Mouse (Mus musculus) heart, adult 18-20 months (tissue): ENCODE measurements at regions not wholly inside any gene's neighbourhood (a gene's known extent, or its start where the extent isn't known, plus 50 kb on each side); places are given as distances from the start of the nearest gene placed in this dataset.

Source experiments
- DNase-seq, 2 experiments: peaks; one replicate each; pipeline ENCODE4 v3.0.0; 2021 to 2022; ENCODE audit warnings: mixed read lengths in 1 of 2

- DNase-seq = no peak
Measured at GRCm38 (mm10) chr5:37980692-37981091, 57.9 kb upstream of the Stx18 start.

GRCm38 (mm10) chr5:37976943-37977434 is 61.6 kb upstream of the Stx18 start:
- no peak for DNase-seq

GRCm38 (mm10) chr5:37972980-37973545 is 65.5 kb upstream of the Stx18 start:
- no peak for DNase-seq

GRCm38 (mm10) chr5:37971724-37972123 is 66.8 kb upstream of the Stx18 start:
- no peak for DNase-seq

GRCm38 (mm10) chr5:37968596-37968995 is 69.9 kb upstream of the Stx18 start:
- DNase-seq = no peak

GRCm38 (mm10) chr5:37967914-37968375 is 70.6 kb upstream of the Stx18 start:
- DNase-seq = no peak

DNA sequence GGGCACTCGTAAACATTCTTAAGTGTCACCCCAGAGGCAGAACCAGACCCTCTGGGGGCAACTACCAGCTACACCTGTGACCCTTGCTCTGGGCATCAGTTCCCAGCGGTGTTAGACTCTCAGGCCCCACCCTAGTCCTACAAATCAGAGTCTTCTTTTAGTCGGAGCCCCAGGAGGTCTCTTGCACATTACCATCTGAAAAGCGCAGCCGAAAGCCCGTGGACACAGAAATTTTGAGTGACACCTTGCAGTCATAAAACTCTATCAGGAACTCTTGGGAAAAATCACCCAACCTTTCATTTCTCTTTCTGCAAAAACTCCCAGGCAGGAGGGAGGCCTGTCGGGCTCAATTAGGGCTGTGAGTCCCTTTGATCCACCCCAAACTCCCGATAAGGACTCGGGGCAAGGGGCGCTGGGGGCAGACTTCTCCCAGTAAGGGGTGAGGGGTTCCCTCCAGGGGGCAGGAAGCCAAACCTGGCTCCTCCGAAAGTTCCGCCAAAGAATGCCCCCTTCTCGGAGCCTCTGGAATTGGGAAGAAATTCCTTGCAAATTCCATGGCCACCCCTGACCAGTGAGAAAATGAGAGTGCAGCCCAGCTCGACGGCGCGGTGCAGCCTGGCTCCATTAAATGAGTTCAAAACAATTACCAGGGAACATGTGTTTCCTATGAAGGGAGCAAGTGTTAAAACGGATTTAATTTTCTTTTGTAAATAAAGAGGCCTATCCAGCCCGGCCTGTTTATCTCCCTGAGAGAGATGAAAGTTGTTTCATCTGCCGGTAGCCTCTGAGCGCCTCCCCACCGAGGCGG is 71.2 kb upstream of the Stx18 start:
- DNase-seq = no peak

DNA sequence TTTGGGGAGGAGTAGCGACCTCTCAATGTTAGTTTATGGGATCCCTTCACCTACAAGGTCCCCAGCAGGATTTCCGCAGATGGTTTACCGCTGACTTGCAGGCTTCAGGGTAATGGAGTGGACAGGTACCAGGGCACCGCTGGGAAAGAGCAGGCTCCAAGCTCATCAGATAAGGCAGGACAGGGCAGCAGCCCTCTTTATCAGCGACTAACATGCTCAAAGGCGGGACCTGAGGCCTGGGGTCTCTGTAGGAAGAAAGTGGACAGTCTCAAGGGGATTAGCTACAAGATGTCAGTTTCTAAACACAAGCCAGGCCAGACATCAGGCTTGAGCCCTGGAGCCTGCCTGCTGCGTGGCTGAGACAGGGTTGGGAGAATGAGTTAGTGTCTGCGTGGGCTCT is 74.9 kb upstream of the Stx18 start:
- no peak for DNase-seq

- no peak for DNase-seq
Measured at GRCm38 (mm10) chr5:37962513-37962912, 76.0 kb upstream of the Stx18 start.

- DNase-seq = no peak
Measured at GRCm38 (mm10) chr5:37960216-37960615, 78.3 kb upstream of the Stx18 start.

GRCm38 (mm10) chr5:37952096-37952495 is 86.4 kb upstream of the Stx18 start:
- peak in 1 of 2 experiments; percentile 51 for DNase-seq

- DNase-seq = peak; percentile 28 to 53
Measured at GRCm38 (mm10) chr5:37932760-37933122, 105.8 kb upstream of the Stx18 start.

- no peak for DNase-seq
Measured at GRCm38 (mm10) chr5:37932086-37932759, 106.3 kb upstream of the Stx18 start.

GRCm38 (mm10) chr5:37920481-37920880 is 96.1 kb upstream of the Msx1 start:
- DNase-seq = no peak

- no peak for DNase-seq
Measured at GRCm38 (mm10) chr5:37919102-37919501, 94.7 kb upstream of the Msx1 start.

DNA sequence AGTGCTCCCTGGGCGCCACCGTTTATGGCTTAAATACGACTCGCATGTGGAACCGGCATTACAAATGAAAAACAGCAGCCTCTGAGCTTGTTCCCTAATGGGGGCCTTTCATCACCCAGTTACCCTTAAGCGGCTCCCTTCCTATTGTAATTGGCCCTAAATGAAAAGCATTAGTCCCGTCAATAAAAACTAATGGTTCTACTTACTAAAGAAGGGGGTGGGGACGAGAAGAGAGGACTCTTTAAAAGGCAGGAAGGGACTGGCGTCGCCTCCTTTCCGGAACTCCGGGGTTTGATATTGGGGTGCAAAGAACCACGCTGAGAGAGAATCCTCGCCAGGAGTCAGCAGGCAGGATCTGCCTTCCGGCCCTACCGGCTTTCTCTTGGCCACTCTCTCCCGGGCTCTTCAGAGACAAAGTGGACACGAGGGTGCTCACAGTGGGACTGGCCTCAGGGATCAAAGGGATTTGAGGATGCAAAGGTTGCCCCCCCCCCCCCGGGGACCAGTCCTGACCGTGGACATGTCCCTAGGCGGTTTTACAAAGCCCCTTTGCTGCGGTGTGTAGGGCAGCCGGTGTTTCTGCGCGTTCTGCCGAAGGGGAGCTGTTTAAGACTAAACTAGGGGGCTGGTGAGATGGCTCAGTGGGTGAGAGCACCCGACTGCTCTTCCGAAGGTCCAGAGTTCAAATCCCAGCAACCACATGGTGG is 93.8 kb upstream of the Msx1 start:
- DNase-seq = no peak

DNA sequence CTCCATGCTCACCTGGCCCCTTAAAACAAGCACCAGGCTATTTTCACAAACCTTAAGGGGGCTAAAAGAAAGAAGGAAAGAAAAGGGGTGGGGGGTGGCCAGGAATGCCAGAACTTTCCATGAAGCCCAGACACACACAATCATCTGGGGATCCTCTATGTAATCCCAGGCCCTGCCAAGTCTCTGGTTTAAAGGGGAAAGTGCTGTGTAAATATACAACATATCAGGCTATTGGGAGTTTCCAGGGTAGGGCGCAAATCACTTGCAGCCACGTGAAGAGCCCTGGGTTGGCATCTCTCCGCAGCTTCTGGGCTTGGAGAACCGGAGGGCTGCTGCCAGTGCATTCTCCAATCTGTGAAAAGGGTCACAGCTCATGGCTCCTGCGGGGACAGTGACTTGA is 92.8 kb upstream of the Msx1 start:
- DNase-seq = no peak

DNA sequence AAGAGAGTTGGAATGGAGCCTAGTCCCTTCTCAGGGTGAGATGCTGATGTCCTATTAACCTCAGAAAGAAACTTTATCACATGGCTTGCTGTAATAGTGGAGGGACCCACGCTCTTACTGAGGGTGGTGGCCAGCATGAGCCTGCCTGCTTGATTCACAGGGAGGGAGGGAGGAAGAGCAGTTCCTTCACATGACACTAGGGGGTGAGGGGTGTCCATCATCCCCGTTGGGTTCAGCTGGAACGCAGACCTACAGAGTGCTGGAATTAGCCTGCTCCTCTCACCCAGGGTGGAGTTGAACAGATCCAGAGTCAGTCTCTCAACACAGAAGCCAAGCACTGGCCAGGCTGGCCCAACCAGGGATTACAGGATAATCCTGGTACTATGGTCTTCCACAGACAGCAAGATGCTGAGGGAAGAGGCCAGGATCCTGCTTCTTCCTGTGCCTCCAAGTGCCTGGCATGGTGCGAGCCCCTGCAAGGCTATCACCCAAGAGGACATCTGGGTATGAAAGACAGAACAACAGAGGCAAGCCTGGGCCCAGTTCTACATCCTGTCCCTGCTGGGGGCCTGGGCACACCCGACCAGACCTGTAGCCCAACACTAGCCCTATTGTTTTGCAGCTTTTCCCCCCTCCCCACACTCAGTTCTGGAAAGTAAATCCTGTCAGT is 80.4 kb upstream of the Msx1 start:
- no peak for DNase-seq

DNA sequence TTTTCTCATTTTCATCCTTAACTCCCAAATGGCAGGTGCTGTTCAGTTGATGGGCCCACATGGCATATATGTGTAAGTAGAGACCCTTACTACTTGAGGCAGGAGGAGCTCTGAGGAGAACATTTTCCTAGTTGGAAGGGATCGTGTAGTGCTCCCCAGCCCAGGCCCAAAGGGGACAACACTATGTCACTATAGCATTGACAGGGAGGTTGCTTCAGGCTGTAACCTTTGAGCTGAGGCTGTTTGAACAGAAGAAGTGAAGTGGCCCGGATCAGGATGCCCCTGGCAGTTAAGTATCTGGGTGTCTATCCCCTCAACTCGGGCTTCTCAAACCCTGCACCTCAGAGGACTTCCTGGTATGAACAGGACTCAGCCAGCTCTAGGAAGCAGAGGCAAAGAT is 79.5 kb upstream of the Msx1 start:
- no peak for DNase-seq

GRCm38 (mm10) chr5:37902741-37903140 is 78.4 kb upstream of the Msx1 start:
- DNase-seq = no peak

- no peak for DNase-seq
Measured at GRCm38 (mm10) chr5:37901861-37902291, 77.5 kb upstream of the Msx1 start.

- DNase-seq = no peak
Measured at GRCm38 (mm10) chr5:37898041-37898615, 73.7 kb upstream of the Msx1 start.
